Mouse (Mus musculus): ENCODE measurements around the gene Ermard.

Gene Ermard

GRCm38 (mm10) chr17:15120569-15120968, 79.6 kb downstream of the Ermard start:
- no peak for DNase-seq (ENCODE audit: low spot score)

GRCm38 (mm10) chr17:15129630-15130287, 88.8 kb downstream of the Ermard start:
- DNase-seq (ENCODE audit: low spot score): no peak

GRCm38 (mm10) chr17:15130288-15130656, 89.3 kb downstream of the Ermard start:
- no peak for DNase-seq (ENCODE audit: low spot score)

GRCm38 (mm10) chr17:15134905-15135669, 94.1 kb downstream of the Ermard start:
- no peak for DNase-seq (ENCODE audit: low spot score)

- DNase-seq (ENCODE audit: low spot score): no peak
These were observed 96.4 kb downstream of the Ermard start for GRCm38 (mm10) chr17:15137443-15137842.

All from urinary bladder, postnatal 25 days (tissue).